Mouse (Mus musculus): ENCODE measurements around the gene Gdpd4. TPM values are rescaled to one million over a fixed set of nuclear protein-coding genes. Genes with fewer than 3 reads are reported as not detected.

Gdpd4 gene
- polyA plus RNA-seq, 1 experiment, result not detected

- Histone ChIP-seq H3K4me1 (ENCODE audit: control insufficient read depth) (no peaks in the 10 kb centered on the region), H3K9me3 (ENCODE audit: control insufficient read depth, low read length) (no peaks in the 10 kb centered on the region), H3K4me3 (replicated peaks) (no peak overlapping the region), H3K27me3 (ENCODE audit: control insufficient read depth) (no peaks in the 10 kb centered on the region), H3K36me3 (ENCODE audit: control insufficient read depth) (no peaks in the 10 kb centered on the region)
- no peak for TF ChIP-seq TAL1 (IDR thresholded peaks at IDR 0.05; ENCODE audit: low read length)
- TF ChIP-seq GATA1 (IDR thresholded peaks at IDR 0.05; ENCODE audit: low read length), result no peak
Observed at GRCm38 (mm10) chr7:97972486-97972885, 52.7 kb downstream of the Gdpd4 start.

- TF ChIP-seq TAL1 (IDR thresholded peaks at IDR 0.05; ENCODE audit: low read length) (no peak), GATA1 (IDR thresholded peaks at IDR 0.05; ENCODE audit: low read length) (no peak)
- Histone ChIP-seq H3K36me3 (ENCODE audit: control insufficient read depth) (no peaks in the 10 kb centered on the region), H3K4me1 (ENCODE audit: control insufficient read depth) (no peaks in the 10 kb centered on the region), H3K9me3 (ENCODE audit: control insufficient read depth, low read length) (no peaks in the 10 kb centered on the region), H3K27me3 (ENCODE audit: control insufficient read depth) (no peaks in the 10 kb centered on the region), H3K4me3 (replicated peaks) (no peak overlapping the region)
Observed at GRCm38 (mm10) chr7:97977463-97977862, 57.7 kb downstream of the Gdpd4 start.

DNA sequence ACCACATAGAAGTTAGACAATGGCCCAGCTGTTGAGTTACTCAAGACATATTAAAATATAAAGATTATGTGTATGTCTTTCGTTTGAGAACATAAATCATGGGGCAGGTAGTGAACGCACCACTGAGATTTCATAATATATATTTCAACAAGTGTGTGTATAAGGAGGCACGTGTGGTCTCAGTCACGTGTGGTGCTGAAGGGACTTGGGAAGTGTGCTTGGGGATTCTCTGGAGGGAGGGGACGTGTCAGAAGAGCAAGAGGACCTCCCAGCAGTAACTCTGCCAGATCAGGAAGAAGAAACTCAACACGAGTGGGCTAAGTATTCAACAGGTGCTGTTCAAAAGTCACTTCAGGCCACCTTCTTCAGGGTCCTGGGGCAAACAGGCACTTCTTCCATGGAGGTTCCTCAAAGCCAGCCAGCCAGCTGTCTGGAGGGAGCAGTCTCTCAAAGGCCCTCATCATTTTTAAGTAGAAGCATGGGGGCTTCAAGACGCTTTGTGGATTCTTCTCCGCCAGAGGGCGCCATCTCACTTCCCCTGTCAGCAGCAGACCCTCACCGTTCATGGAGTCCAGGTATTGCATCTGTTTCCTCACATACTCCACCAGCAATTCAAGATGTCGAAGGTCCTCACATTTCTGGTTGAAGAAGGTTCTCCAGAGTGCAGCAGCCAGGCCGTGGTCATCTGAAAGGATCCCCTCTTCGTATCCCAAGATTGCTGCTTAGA lies 64.5 kb downstream of the Gdpd4 start:
- no peak for TF ChIP-seq GATA1 (IDR thresholded peaks at IDR 0.05; ENCODE audit: low read length)
- no peak for TF ChIP-seq TAL1 (IDR thresholded peaks at IDR 0.05; ENCODE audit: low read length)
- Histone ChIP-seq H3K27me3 (ENCODE audit: control insufficient read depth) (no peaks in the 10 kb centered on the region), H3K36me3 (ENCODE audit: control insufficient read depth) (no peaks in the 10 kb centered on the region)

DNA sequence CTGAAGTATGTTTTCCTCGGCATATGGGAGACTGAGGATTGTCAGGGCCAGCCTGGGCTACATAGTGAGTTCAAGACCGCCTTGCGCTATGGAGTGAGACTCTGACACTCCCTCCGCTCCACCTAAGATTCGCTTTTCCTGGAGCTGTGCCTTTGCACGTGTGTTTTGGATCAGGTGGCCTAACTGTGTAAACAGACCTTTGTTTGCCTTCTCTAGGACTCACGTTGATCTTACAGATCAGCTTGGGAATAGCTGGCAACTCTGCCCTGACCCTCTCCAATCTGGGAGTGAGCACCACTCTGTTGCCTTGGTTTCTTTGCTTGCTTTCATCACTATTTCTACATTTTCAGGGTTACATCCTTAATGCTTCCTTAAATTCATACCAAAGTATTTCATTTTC lies 82.9 kb downstream of the Gdpd4 start:
- Histone ChIP-seq H3K27me3 (ENCODE audit: control insufficient read depth) (no peaks in the 10 kb centered on the region), H3K4me1 (ENCODE audit: control insufficient read depth) (no peaks in the 10 kb centered on the region), H3K36me3 (ENCODE audit: control insufficient read depth) (no peaks in the 10 kb centered on the region), H3K4me3 (replicated peaks) (no peak overlapping the region), H3K9me3 (ENCODE audit: control insufficient read depth, low read length) (no peaks in the 10 kb centered on the region)
- no peak for TF ChIP-seq TAL1 (IDR thresholded peaks at IDR 0.05; ENCODE audit: low read length)

More for the DNA sequence above, 64.5 kb downstream of the Gdpd4 start:
- no peak overlapping the region for H3K4me3 ChIP-seq (replicated peaks)
- no peaks in the 10 kb centered on the region for H3K4me1 ChIP-seq (ENCODE audit: control insufficient read depth)
- no peaks in the 10 kb centered on the region for H3K9me3 ChIP-seq (ENCODE audit: control insufficient read depth, low read length)

- Histone ChIP-seq H3K27me3 (ENCODE audit: control insufficient read depth) (no peaks in the 10 kb centered on the region), H3K36me3 (ENCODE audit: control insufficient read depth) (no peaks in the 10 kb centered on the region; the same call in 1 of the 2 replicates), H3K9me3 (ENCODE audit: control insufficient read depth, low read length) (no peaks in the 10 kb centered on the region), H3K4me3 (replicated peaks) (no peak overlapping the region), H3K4me1 (ENCODE audit: control insufficient read depth) (no peaks in the 10 kb centered on the region)
- TF ChIP-seq TAL1 (IDR thresholded peaks at IDR 0.05; ENCODE audit: low read length) (no peak), GATA1 (IDR thresholded peaks at IDR 0.05; ENCODE audit: low read length) (no peak)
Observed at GRCm38 (mm10) chr7:98048101-98048824, 128.5 kb downstream of the Gdpd4 start.

DNA sequence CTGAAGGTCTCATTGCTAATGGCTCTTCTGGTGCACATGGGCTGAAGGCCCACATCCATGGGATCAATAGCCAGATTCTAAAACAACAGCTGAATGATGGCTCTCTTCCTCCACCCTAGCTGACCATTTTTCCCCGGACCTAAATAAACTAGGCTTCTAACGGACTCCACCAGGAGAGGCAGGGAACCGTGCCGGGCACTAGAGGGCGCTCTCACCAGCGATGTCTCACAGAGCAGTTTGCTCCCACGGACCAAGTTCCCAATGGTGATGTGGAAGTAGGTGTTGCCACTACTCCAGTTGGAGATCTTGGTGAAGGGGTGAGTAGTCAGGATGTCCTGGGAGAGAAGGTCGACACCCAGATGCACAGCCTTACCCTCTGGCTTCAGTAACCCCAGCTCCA lies 132.2 kb downstream of the Gdpd4 start:
- TF ChIP-seq GATA1 (IDR thresholded peaks at IDR 0.05; ENCODE audit: low read length) (no peak), TAL1 (IDR thresholded peaks at IDR 0.05; ENCODE audit: low read length) (no peak)
- Histone ChIP-seq H3K9me3 (ENCODE audit: control insufficient read depth, low read length) (no peaks in the 10 kb centered on the region), H3K4me3 (replicated peaks) (no peak overlapping the region), H3K27me3 (ENCODE audit: control insufficient read depth) (no peaks in the 10 kb centered on the region), H3K36me3 (ENCODE audit: control insufficient read depth) (peaks cover 2% of the 10 kb centered on the region; the same call in 1 of the 2 replicates), H3K4me1 (ENCODE audit: control insufficient read depth) (no peaks in the 10 kb centered on the region)

DNA sequence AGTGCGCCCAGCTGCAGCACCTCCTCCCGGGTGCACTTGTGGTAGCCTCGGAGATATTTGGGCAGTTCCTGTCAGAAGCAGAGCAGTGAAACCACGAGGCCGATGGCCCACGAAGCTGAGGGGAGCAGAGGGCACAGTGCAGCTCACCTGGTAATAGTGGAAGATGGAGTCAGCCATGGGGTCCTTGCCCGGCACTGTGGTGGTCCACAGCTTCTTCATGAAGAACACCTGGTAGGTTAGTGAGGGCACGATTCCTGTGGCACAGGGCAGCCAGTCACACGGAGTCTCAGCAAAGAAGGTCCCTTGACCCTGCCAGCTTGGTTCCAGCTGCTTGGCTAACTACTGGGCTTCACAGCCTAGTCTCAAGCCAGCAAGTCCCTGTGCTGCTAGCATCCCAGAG lies 134.7 kb downstream of the Gdpd4 start:
- Histone ChIP-seq H3K27me3 (ENCODE audit: control insufficient read depth) (no peaks in the 10 kb centered on the region), H3K4me3 (replicated peaks) (no peak overlapping the region), H3K36me3 (ENCODE audit: control insufficient read depth) (peaks cover 2% of the 10 kb centered on the region; the same call in 1 of the 2 replicates), H3K4me1 (ENCODE audit: control insufficient read depth) (no peaks in the 10 kb centered on the region), H3K9me3 (ENCODE audit: control insufficient read depth, low read length) (no peaks in the 10 kb centered on the region)
- TF ChIP-seq TAL1 (IDR thresholded peaks at IDR 0.05; ENCODE audit: low read length), result no peak
- no peak for TF ChIP-seq GATA1 (IDR thresholded peaks at IDR 0.05; ENCODE audit: low read length)

GRCm38 (mm10) chr7:98054942-98055341 lies 135.2 kb downstream of the Gdpd4 start:
- Histone ChIP-seq H3K4me3 (replicated peaks) (no peak overlapping the region), H3K27me3 (ENCODE audit: control insufficient read depth) (no peaks in the 10 kb centered on the region), H3K9me3 (ENCODE audit: control insufficient read depth, low read length) (no peaks in the 10 kb centered on the region), H3K36me3 (ENCODE audit: control insufficient read depth) (peaks cover 2% of the 10 kb centered on the region; the same call in 1 of the 2 replicates), H3K4me1 (ENCODE audit: control insufficient read depth) (no peaks in the 10 kb centered on the region)
- TF ChIP-seq GATA1 (IDR thresholded peaks at IDR 0.05; ENCODE audit: low read length) (no peak), TAL1 (IDR thresholded peaks at IDR 0.05; ENCODE audit: low read length) (no peak)

- H3K27me3 ChIP-seq (ENCODE audit: control insufficient read depth), result no peaks in the 10 kb centered on the region
- H3K9me3 ChIP-seq (ENCODE audit: control insufficient read depth, low read length), result no peaks in the 10 kb centered on the region
- TF ChIP-seq TAL1 (IDR thresholded peaks at IDR 0.05; ENCODE audit: low read length), result no peak
- TF ChIP-seq GATA1 (IDR thresholded peaks at IDR 0.05; ENCODE audit: low read length), result no peak
- H3K36me3 ChIP-seq (ENCODE audit: control insufficient read depth), result peaks cover 3% of the 10 kb centered on the region; the same call in 1 of the 2 replicates
- no peak overlapping the region for H3K4me3 ChIP-seq (replicated peaks)
- no peaks in the 10 kb centered on the region for H3K4me1 ChIP-seq (ENCODE audit: control insufficient read depth)
Observed at GRCm38 (mm10) chr7:98066229-98066628, 146.5 kb downstream of the Gdpd4 start.
